Mouse (Mus musculus) gonadal fat pad, adult 2 months (tissue): Measurements from ENCODE around the gene Pikfyve. TPM values are rescaled to one million over a fixed set of nuclear protein-coding genes. Genes with fewer than 3 reads are reported as not detected.

ENCODE experiments used
- DNase-seq: peaks from one replicate; pipeline ENCODE4 v3.0.0-alpha.2; 2012; ENCODE audit warnings: low read depth
- polyA plus RNA-seq: library from polyadenylated mRNA; depleted of rRNA; stranded (reverse); fragments of >200 nt; gene quantifications from 2 replicates; pipeline ENCODE4 v1.2.3, GENCODE M21; 2012; rRNA removed

Gene Pikfyve
- 8.8 and 9.1 TPM in 2 replicates for polyA plus RNA-seq

- no peak for DNase-seq
Measured at GRCm38 (mm10) chr1:65186287-65187073, at the start of gene Pikfyve, which contains the start of gene Idh1. TSS of gene Pikfyve (plus strand) at chr1:65186683. TSS of gene Idh1 (minus strand) at chr1:65186500.

GRCm38 (mm10) chr1:65137560-65137959 lies 48.9 kb upstream of the Pikfyve start:
- DNase-seq = no peak

DNA sequence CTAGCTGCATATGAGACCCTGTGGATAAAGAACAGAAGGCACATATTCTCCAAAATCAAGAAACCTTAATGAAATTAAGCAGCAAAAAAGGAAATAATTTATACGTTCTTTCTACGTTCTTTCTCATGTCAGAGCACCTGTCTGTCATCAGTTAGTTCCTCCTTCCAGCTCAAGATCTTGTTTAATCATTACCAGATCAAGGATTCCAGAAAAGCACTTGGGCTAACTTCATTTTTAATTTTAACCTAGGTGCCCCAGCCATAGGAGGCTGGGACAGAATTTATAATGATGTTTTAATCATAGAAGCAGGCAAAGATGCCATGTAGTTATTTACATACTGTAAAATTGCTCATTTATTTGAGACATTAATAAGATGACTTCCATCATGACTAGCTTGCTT lies 41.7 kb upstream of the Pikfyve start:
- DNase-seq = no peak

GRCm38 (mm10) chr1:65146601-65147000 lies 39.9 kb upstream of the Pikfyve start:
- no peak for DNase-seq

DNA sequence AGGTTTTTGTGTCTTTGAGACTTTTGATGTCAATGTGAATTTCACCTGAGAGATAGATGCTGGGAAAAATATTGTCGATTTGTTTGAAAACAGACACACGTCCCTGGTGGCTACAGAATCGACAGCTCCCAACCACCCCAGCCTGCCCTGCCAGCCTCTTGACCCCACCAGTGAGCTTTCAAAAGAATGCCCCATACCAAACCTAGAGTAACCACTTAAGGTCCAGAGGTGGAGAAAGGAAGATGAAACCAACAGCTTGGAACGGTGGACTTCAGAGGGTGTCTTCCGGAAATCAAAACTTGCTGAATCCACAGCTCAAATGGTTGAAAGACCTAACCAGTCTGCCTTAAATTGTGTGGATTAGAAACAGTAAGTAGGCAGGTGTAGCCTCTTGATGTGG lies 39.2 kb upstream of the Pikfyve start:
- DNase-seq = no peak

DNA sequence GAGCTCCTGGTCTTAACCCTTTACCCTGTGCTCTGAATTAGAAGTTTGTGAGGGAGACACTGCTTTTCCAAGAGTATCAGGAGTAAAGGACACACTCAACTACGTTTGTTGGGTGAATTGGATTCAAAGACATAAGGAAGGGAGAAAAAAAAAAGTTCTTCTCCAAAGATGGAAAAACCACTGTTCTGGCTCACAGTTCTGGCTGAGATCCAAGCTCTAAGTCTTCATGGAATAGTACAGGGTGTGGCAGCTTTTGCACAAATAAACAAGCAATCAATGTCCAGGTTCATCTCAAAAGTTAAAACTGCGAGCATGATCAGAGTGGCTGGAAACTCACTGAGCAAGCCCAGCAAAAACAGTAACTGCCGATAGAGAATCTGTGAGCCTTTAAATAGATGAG lies 38.5 kb upstream of the Pikfyve start:
- DNase-seq = no peak

DNA sequence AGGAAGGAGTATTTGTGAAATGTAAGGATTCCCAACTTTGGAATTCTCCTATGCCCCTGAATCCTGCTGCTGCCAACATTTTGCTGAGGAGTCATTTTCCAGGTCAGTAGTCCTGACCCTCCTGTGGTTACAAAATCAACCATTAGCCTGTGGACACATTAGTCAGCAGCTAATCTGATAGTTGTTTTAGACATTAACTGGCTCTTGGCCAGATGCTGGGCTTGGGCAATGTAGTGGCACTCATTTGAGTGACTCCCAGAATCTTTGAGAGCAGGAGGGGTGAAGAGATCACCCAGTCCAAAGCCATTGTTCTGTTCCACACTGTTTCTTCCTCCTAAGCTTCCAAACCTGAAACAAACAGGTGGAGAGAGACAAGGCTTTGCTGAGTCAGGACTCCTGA lies 31.7 kb upstream of the Pikfyve start:
- DNase-seq = no peak

DNA sequence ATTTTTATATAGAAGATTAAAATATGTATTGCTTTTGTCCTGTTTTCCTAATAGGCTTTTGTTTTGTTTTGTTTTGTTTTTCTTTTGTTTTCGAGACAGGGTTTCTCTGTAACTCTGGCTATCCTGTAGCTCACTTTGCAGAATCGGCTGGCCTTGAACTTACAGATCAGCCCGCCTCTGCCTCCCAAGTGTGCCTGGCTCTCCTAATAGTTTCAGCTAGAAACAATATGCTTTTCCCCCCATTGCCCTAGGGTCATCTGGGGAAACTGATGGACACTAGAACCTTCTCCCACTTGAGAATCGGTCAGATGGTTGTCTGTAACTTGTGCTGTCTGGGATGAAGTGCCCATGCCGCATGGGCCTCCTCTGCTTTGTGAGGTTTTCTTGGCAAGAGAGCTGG lies 30.4 kb upstream of the Pikfyve start:
- no peak for DNase-seq

DNA sequence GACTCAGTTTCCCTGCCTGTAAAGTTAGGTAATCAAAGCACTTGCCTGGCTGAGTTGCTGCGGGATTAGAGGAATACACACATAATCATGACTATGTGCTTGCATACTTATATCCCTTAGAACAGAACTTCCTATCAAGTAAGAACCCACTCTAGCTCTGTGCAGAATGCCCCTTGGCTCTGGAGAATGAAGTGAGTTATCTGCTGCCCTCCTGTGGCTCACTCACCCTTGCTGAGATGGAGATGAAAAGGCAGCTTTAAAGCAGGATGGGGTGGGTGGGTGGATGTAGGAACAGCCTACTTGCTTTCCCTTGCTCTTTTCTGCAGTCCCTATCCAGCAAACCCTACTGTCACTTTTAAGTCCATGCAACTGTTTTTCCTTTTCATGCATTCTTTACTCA lies 24.3 kb upstream of the Pikfyve start:
- DNase-seq = no peak

DNA sequence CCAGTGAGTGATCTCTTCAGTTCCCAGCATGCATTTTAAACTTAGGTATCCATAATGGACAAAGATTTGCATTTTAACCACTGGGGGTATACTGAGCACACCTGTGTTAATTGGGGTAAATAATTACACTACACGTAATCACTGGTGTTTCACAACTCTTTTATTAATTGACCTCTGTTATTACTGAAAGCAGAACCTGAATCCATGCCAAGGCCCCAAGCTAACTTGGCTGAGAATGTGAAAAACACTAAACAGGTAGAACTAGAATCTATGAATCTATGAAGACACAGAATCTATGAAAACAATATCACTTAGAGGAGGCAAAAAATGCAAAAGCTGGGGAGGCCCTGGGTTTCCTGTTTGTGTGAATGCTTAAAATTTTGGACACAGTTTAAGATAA lies 19.0 kb upstream of the Pikfyve start:
- DNase-seq = no peak

- DNase-seq = no peak
Measured at GRCm38 (mm10) chr1:65169536-65169935, 16.9 kb upstream of the Pikfyve start.

DNA sequence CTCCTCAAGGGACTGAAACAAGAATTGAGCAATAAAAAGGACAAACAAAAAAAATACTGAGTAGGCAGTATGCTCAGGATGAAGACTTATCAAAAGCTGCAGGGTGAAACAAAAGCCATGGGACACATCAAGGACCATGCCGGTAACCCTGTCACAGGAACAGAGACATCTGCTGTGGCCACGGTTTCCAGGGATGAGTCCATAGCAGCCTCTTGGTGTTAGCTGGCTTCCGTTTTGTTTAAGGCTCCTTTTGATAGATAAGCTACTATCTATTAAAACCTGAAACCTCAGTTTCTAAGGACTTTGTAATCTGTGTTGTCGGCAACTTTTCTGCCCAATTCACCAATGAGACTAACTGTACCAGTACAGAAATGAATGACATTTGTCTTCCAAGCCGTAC lies 16.5 kb upstream of the Pikfyve start:
- no peak for DNase-seq

DNA sequence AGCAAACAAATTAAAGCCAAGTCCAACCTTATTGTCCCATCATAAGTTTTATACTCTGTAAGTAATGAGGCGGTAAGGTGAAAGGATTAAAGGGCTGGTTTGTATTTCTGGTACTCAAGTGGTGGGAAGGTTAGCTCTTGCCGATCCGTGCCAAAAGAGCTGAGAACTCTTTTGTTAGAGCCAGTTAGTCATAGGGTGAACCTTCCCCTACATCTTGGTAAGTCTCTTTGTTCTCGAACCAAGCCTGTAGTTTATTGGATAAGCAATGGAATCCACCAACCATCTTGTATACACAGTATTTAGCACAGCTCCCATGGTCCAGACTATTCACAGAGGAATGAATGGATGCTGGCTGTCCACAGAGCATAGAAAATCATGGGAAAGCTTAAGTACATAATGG lies 14.9 kb upstream of the Pikfyve start:
- DNase-seq = no peak

DNA sequence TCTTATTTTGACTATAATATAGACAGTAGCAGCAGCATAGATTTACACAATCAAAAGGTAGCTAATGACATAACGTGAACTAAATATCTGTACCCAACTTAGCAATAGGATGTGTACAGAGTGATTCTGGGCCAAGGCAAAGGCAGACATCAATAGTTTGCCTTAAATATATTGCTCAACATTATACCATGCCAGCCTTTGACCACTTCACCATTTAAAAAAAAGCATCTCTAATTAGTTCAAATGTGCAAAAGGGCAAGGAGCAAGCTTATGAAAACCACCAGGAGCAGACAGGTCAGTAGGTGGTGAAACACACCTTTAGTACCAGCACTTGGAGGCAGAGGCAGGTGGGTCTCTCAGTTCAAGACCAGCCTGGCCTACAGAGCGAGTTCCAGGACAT lies 12.8 kb upstream of the Pikfyve start:
- DNase-seq = no peak

- no peak for DNase-seq
Measured at GRCm38 (mm10) chr1:65176171-65176570, 10.3 kb upstream of the Pikfyve start.

- no peak for DNase-seq
Measured at GRCm38 (mm10) chr1:65176912-65177311, 9.6 kb upstream of the Pikfyve start.

DNA sequence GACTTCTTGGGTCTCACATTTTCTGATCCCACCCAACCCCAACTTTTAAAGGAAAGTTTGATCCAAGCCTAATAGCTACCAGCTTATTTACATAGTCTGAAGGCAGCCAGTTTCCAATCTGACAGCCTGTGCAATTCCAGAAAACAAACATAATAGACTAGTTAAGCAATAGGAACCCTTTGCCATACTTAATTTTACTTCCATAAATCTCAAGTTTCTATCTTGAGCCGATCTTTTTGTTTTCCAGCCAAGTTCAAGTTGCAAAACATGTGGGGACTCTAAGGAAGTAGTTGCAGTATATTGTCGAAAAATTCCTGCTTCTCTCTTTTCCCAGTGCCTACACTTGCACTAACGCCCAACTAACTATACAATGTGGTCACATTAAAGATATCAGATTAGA lies 9.0 kb upstream of the Pikfyve start:
- peak; percentile 96 for DNase-seq

- DNase-seq = no peak
Measured at GRCm38 (mm10) chr1:65178126-65178901, 8.2 kb upstream of the Pikfyve start.

GRCm38 (mm10) chr1:65178902-65179432 lies 7.5 kb upstream of the Pikfyve start:
- DNase-seq = no peak

DNA sequence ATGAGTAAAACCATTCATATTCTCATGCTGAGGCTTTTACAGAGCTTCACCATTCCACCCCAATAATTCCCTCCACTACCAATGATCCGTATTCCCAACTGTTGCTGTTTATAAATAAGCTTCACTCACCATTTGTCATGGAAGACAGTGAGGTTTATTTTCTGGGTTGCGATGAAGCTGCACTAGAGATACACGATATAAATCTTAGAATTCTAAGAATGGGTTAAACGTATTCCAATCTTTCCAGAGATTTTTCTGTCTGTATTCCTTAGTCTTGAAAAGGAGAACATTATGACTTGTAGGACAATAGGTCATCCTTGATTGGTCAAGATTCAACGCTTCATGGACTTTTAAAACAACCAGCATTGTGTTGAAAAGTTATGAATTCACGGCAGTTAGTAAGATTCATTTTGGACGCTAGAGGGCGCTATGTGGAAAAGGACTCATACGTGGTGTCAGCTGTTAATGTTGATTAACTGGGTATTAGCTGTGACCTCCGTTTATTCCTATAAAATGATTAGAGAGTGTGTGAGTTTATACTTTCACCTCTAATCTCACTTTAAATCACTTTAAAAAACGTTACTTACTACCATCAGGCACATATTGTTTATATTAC lies 6.7 kb upstream of the Pikfyve start:
- no peak for DNase-seq

DNA sequence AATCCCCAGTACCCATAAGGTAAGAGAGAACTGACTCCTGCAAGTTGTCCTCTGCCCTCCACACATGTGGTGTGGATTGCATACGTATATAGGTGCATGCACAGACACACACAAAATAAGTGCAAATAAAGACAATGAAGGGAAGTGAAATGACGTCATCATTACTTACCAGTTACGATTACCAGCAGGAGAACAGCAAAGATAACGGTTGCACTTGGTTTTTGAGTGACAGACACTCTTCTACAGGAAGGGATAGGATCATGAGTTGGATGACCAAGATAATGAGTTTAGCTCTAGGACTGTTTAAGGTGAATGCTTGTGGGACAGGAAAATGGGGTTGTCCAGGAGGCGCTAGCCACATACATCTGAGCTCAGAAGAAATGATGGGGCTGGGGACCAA lies 5.0 kb upstream of the Pikfyve start:
- no peak for DNase-seq

DNA sequence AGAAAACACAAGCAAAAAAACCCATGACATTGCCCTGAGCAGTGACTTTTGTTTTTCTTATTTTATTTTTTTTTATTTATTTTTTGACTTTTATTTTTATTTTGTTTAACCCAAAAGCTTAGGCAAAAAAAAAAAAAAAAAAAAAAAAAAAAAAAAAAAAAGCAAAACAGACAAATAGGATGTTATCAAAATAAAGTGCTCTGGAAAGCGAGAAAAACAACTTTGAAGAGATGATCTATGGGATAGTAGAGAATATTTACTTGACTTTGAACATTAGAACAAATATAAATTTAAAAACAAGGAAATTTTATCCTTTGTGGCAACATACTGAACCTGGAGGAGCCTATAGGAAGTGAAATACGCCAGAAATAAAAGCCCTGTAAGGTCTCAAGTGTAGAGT lies 2.5 kb upstream of the Pikfyve start:
- DNase-seq = no peak

DNA sequence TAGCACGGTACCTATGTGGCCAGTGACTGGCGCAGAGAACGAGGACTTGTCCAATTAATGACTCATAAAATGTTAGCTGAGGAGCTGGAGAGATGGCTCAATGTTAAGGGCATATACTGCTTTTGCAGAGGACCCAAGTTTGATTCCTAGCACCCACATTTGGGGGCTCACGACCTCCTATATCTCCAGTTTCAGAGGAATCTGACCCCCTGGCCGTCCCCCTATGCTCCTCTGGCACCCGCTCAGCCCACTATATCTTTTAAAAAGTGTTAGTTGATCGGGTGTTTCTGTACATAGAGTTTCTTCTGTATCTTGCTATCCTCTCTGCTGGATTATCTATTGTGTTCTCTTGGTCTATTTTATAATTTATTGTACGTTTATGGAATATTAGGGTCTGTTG lies 1.5 kb upstream of the Pikfyve start:
- no peak for DNase-seq
